In genomic region chr8:128350405-128350804, GRCm38 (mm10) we compare ENCODE assay signal across 24 mouse cellular contexts. TPM values are rescaled to one million over a fixed set of nuclear protein-coding genes. Genes with fewer than 3 reads are reported as not detected.
A peak's percentile ranks its signal among the peaks of the same experiment; 100 is the strongest.
DNase-seq lines count a peak whose midpoint lies in the region; ATAC-seq and TF ChIP-seq lines count a peak whose summit lies in the region.
"Had no signal": no experiment of that assay in that cellular context is flagged by ENCODE, and none has a peak within 500 bp of the region (broad histone marks: within the 10 kb centered on the region; RNA-seq: fewer than 3 reads in every experiment).

No protein-coding gene starts in this region.

- H3K4me1 ChIP-seq in liver, postnatal 0 days (ENCODE audit: insufficient read depth) = peaks cover 3% of the 10 kb centered on the region; the same call in 1 of the 2 replicates
- no peaks in the 10 kb centered on the region for H3K4me1 ChIP-seq in liver, embryonic 12.5 days
- H3K4me1 ChIP-seq: embryonic facial prominence, embryonic 15.5 days; forebrain, embryonic 15.5 days; heart, embryonic 13.5 days; liver, embryonic 13.5 days; neural tube, embryonic 12.5 days had no signal

- no peak overlapping the region for H3K4me2 ChIP-seq in liver, postnatal 0 days (ENCODE audit: low read depth, low read length)
- no peak overlapping the region for H3K4me2 ChIP-seq in liver, embryonic 12.5 days
- H3K4me2 ChIP-seq: embryonic facial prominence, embryonic 15.5 days; forebrain, embryonic 15.5 days; heart, embryonic 13.5 days; liver, embryonic 13.5 days; lung, embryonic 14.5 days; neural tube, embryonic 12.5 days had no signal

- peak; percentile 64 for ATAC-seq in liver, postnatal 0 days
- ATAC-seq in liver, embryonic 12.5 days = no peak
- ATAC-seq: forebrain, embryonic 15.5 days; hindbrain, postnatal 0 days; intestine, embryonic 16.5 days; Patski had no signal

- no peak overlapping the region for H3K9ac ChIP-seq in liver, postnatal 0 days (replicated peaks)
- no peak overlapping the region for H3K9ac ChIP-seq in liver, embryonic 12.5 days
- H3K9ac ChIP-seq: embryonic facial prominence, embryonic 15.5 days; forebrain, embryonic 15.5 days; heart, embryonic 13.5 days; liver, embryonic 13.5 days; lung, embryonic 14.5 days; neural tube, embryonic 12.5 days had no signal

- peak; percentile 33 for DNase-seq in heart, adult 11 months
- no peak for DNase-seq in heart, adult 9 months (ENCODE audit: low spot score in 2 of 2)
- no peak for DNase-seq in liver, postnatal 0 days
- DNase-seq in kidney, adult 9 months = peak; percentile 92
- DNase-seq in gastrocnemius, postnatal 4 days (ENCODE audit: low spot score in 2 of 2) = no peak
- no peak for DNase-seq in urinary bladder, postnatal 36 days (ENCODE audit: low spot score in 2 of 2)
- DNase-seq: adrenal gland, adult 2 months; heart, adult 18-20 months; heart, postnatal 14 days; liver, embryonic 13.5 days; lung, embryonic 14.5 days; midbrain, embryonic 14.5 days; right cerebral cortex, postnatal 14 days had no signal

- H3K9me3 ChIP-seq in liver, postnatal 0 days (ENCODE audit: low read length) = no peaks in the 10 kb centered on the region
- no peaks in the 10 kb centered on the region for H3K9me3 ChIP-seq in liver, embryonic 12.5 days (replicated peaks)
- H3K9me3 ChIP-seq: embryonic facial prominence, embryonic 15.5 days; forebrain, embryonic 15.5 days; heart, embryonic 13.5 days; liver, embryonic 13.5 days; neural tube, embryonic 12.5 days had no signal

- TF ChIP-seq EP300 in liver, postnatal 0 days (IDR thresholded peaks at IDR 0.05; ENCODE audit: low read depth) = no peak

- no peak overlapping the region for H3K27ac ChIP-seq in liver, postnatal 0 days (ENCODE audit: low read depth)
- H3K27ac ChIP-seq in liver, embryonic 12.5 days = no peak overlapping the region
- H3K27ac ChIP-seq: embryonic facial prominence, embryonic 15.5 days; forebrain, embryonic 15.5 days; heart, embryonic 13.5 days; hindbrain, postnatal 0 days; layer of hippocampus, adult 2 months; liver, embryonic 13.5 days; neural tube, embryonic 12.5 days; stomach, postnatal 0 days had no signal

- no peaks in the 10 kb centered on the region for H3K36me3 ChIP-seq in liver, postnatal 0 days (replicated peaks; ENCODE audit: insufficient read depth, low read length)
- no peaks in the 10 kb centered on the region for H3K36me3 ChIP-seq in liver, embryonic 12.5 days
- H3K36me3 ChIP-seq: embryonic facial prominence, embryonic 15.5 days; forebrain, embryonic 15.5 days; heart, embryonic 13.5 days; liver, embryonic 13.5 days; neural tube, embryonic 12.5 days had no signal

- no peaks in the 10 kb centered on the region for H3K27me3 ChIP-seq in liver, postnatal 0 days (ENCODE audit: insufficient read depth, low read length)
- H3K27me3 ChIP-seq in liver, embryonic 12.5 days (replicated peaks) = no peaks in the 10 kb centered on the region; the same call in 1 of the 2 replicates
- H3K27me3 ChIP-seq: embryonic facial prominence, embryonic 15.5 days; forebrain, embryonic 15.5 days; heart, embryonic 13.5 days; liver, embryonic 13.5 days; neural tube, embryonic 12.5 days; Patski had no signal

- no peak overlapping the region for H3K4me3 ChIP-seq in liver, postnatal 0 days (ENCODE audit: low read depth, low read length)
- H3K4me3 ChIP-seq in liver, embryonic 12.5 days = no peak overlapping the region
- H3K4me3 ChIP-seq: embryonic facial prominence, embryonic 15.5 days; forebrain, embryonic 15.5 days; heart, embryonic 13.5 days; layer of hippocampus, adult 2 months; liver, embryonic 13.5 days; megakaryocyte, embryonic 14.5 days; neural tube, embryonic 12.5 days had no signal

- TF ChIP-seq CTCF in liver, postnatal 0 days (IDR thresholded peaks at IDR 0.05; ENCODE audit: low read depth) = no peak

RNA-seq across cellular contexts. Expression of gene Nrp1, which starts 8.0 kb away (rescaled TPM):
- polyA plus RNA-seq in liver, postnatal 0 days (2015; fragmentation: Nextera tagmentation; extraction: Ambion mirVana) = 8.6 and 8.7 TPM in 2 replicates
- 32.0 and 32.8 TPM in 2 replicates for polyA plus RNA-seq in liver, embryonic 12.5 days (2016; fragmentation: Nextera tagmentation; extraction: Ambion mirVana)
- 10 to 100 TPM; 85.3 to 87.5 TPM for total RNA-seq in gastrocnemius, postnatal 4 days (2021)

Comparison
In these comparisons a context has a peak if more than half of its experiments do, and no peak if none do; other contexts are left out.
1. DNase-seq: peak in heart, adult 11 months (single experiment) and kidney, adult 9 months (single experiment); none in heart, adult 9 months (0 of 2), liver, postnatal 0 days (single experiment), gastrocnemius, postnatal 4 days (0 of 2) and urinary bladder, postnatal 36 days (0 of 2).